Mouse (Mus musculus) stomach, postnatal 0 days (tissue): ENCODE results near the gene Dhcr24.

Experiments used
- CTCF ChIP-seq: IDR thresholded peaks from 2 replicates; pipeline ENCODE4 v1.5.1; 2016; ENCODE audit warnings: antibody characterized with exemption, low read depth, mild to moderate bottlenecking, moderate library complexity
- EP300 ChIP-seq: optimal IDR thresholded peaks from 2 replicates; pipeline ENCODE3; 2016; ENCODE audit warnings: antibody characterized with exemption

DNA sequence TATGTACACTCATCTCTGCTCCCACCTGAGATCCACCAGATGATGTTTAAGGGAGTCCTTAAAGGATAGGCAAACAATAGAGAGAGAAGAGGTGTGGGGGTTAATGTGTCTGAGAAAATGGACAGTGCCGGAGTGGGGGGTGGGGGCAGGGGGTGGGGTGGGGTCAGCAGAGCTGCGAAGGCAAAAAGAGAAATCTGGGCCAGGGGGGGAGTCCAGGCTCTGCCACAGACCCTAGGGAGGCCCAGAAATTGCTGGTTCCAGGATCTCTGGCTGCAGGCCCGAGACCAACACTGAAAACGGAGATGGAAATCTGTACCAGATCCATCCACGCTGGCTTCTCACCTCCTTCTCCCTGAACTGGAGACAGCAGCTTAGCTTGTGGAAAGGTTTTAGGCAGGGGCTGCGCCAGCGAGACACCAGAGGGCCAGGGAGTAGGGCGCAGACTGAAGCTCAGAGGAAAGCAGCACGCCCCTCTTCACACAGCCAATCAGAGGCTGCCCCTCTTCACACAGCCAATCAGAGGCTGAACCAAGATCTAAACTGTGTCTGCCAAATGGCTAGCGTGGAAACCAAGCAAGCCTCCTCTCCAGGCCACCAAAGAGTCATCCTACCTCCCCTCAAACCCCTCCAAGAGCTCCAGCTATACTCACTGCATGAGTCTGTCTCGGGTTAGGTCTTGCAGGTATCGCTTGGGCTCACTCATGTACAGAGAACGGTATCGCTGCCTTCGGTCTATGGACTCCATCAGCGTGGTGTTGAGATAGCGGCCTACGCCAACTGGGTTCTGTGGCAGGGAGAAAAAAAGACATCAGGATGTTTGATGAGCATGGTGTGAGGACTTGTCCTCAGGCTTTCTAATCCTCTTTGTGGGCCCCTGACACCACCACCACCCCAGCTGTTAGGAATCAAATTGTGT lies 46.1 kb downstream of the Dhcr24 start:
- TF ChIP-seq CTCF (no peak), EP300 (no peak)
